Mouse (Mus musculus) left cerebral cortex, postnatal 10 days (tissue): Measurements from ENCODE around the gene Ap3m1. TPM values are rescaled to one million over a fixed set of nuclear protein-coding genes. Genes with fewer than 3 reads are reported as not detected.

Experiments used
- total RNA-seq, 2 experiments: library from RNA; stranded (reverse); gene quantifications; 2 replicates each; pipeline ENCODE4 v1.2.3; 2021

Gene Ap3m1
- total RNA-seq, 2 experiments from 2014 or later = 79.9 to 87.7 TPM

Other genes starting within 250 kb of the Ap3m1 start
- 1 to 10 TPM; 3.4 to 4.2 TPM for gene Plau, start 215.8 kb downstream of the Ap3m1 start, total RNA-seq
- 10 to 100 TPM; 22.2 to 25.8 TPM for gene Vcl, start 123.1 kb downstream of the Ap3m1 start, total RNA-seq
- gene Adk, start 66 bp upstream of the Ap3m1 start, total RNA-seq = 10 to 100 TPM; 59.5 to 61.9 TPM